Mouse (Mus musculus): ENCODE measurements around the gene Phyhd1. TPM values are rescaled to one million over a fixed set of nuclear protein-coding genes. Genes with fewer than 3 reads are reported as not detected.

Phyhd1 gene
- total RNA-seq, 1 experiment from 2014 or later: 1.2 TPM

- no peak for ATAC-seq (replicated peaks in 1 of 2; ENCODE audit: insufficient read depth in 1 of 2, low FRiP score in 2 of 2, low TSS enrichment in 1 of 2, low read depth in 1 of 2, poor library complexity in 2 of 2, severe bottlenecking in 2 of 2)
These were observed 1.5 kb downstream of the Phyhd1 start for GRCm38 (mm10) chr2:30267466-30267865.

DNA sequence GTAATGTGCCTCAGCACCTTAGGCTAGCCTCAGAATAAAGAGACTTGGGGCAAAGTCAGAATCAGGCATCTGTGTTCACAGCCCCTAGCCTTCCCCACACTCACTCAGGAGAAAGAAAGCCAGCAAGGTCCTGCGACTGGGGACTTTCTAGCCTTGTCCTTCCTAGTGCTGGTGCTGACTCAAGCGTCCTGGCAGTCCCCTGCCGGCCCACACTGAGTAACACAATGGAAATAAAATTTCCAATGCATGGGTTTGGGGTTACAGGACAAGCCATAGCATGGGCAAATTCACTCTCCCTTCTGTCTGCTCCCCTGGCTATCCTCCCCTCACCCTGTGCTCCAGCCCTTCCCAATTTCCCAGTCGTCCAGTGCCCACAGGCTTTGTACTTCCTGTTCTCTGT lies 2.4 kb downstream of the Phyhd1 start:
- ATAC-seq (replicated peaks in 1 of 2; ENCODE audit: insufficient read depth in 1 of 2, low FRiP score in 2 of 2, low TSS enrichment in 1 of 2, low read depth in 1 of 2, poor library complexity in 2 of 2, severe bottlenecking in 2 of 2): no peak

GRCm38 (mm10) chr2:30269241-30269990 lies 3.4 kb downstream of the Phyhd1 start:
- no peak for ATAC-seq (replicated peaks in 1 of 2; ENCODE audit: insufficient read depth in 1 of 2, low FRiP score in 2 of 2, low TSS enrichment in 1 of 2, low read depth in 1 of 2, poor library complexity in 2 of 2, severe bottlenecking in 2 of 2)

DNA sequence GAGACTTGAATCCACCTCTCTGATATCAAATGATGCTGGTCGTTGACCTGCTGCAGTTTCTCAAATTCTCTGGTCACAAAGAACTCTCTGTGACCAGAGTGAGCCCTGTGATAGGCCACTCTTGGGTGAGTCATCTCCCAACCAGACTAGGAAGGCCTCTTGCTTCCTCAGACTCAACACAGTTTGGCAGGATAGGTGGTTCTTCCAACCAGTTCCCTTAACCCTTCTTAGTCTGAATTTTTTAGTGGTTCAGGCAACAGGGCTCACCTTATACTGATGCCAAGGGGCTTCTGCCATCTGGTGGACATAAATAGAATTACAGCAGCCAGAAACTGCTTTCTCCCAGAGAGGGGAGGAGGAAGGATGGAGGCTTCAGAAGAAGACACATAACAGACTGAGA lies 4.1 kb downstream of the Phyhd1 start:
- peak; percentile 89 to 93 for ATAC-seq (replicated peaks in 1 of 2; ENCODE audit: insufficient read depth in 1 of 2, low FRiP score in 2 of 2, low TSS enrichment in 1 of 2, low read depth in 1 of 2, poor library complexity in 2 of 2, severe bottlenecking in 2 of 2)

DNA sequence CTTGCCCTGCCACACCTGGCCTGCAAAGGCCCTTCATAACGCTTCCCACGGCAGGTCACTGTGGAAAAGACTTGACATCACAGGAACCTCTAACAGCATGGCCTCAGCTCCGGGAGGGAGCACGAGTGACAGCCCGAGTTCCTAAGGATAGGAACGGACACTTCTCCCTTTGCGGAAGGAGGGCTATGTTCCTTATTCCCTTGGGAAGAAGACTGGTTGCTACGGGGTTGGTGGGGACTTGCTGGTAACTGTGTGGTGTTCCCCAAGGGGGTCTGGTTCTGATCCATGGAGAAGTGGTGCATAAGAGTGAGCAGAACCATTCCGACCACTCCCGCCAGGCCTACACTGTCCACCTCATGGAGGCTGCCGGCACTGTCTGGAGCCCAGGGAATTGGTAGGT lies 14.7 kb downstream of the Phyhd1 start, which contains the start of gene Gm28038:
Gm28038 (plus strand) TSS at position 301 of the 400 bp plus-strand sequence.
- no peak for ATAC-seq (replicated peaks in 1 of 2; ENCODE audit: insufficient read depth in 1 of 2, low FRiP score in 2 of 2, low TSS enrichment in 1 of 2, low read depth in 1 of 2, poor library complexity in 2 of 2, severe bottlenecking in 2 of 2)

GRCm38 (mm10) chr2:30281651-30282050 lies 15.6 kb downstream of the Phyhd1 start:
- no peak for ATAC-seq (replicated peaks in 1 of 2; ENCODE audit: insufficient read depth in 1 of 2, low FRiP score in 2 of 2, low TSS enrichment in 1 of 2, low read depth in 1 of 2, poor library complexity in 2 of 2, severe bottlenecking in 2 of 2)

DNA sequence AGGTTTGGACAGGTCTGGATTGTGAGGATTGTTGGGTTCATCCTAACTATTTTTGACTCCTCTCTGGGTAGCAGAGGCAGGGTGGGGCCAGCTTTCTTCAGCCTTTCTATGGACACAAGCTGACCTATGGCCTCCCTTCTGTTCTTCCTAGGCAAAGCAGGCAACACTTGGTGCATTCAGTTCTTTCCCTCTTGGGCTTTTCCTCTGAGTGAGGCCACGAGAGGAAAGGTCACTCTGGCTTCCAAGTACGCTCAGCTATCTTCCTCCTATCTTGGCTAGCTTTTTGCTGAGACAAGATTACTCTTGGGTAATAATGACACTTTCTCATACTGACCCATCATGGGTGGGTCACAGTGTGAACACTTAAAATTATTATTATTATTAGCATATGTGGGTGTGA lies 17.2 kb downstream of the Phyhd1 start:
- ATAC-seq (replicated peaks in 1 of 2; ENCODE audit: insufficient read depth in 1 of 2, low FRiP score in 2 of 2, low TSS enrichment in 1 of 2, low read depth in 1 of 2, poor library complexity in 2 of 2, severe bottlenecking in 2 of 2): no peak

- ATAC-seq (replicated peaks in 1 of 2; ENCODE audit: insufficient read depth in 1 of 2, low FRiP score in 2 of 2, low TSS enrichment in 1 of 2, low read depth in 1 of 2, poor library complexity in 2 of 2, severe bottlenecking in 2 of 2): no peak
These were observed 19.0 kb downstream of the Phyhd1 start for GRCm38 (mm10) chr2:30285004-30285403.

GRCm38 (mm10) chr2:30285416-30286181 lies 19.6 kb downstream of the Phyhd1 start:
- ATAC-seq (replicated peaks in 1 of 2; ENCODE audit: insufficient read depth in 1 of 2, low FRiP score in 2 of 2, low TSS enrichment in 1 of 2, low read depth in 1 of 2, poor library complexity in 2 of 2, severe bottlenecking in 2 of 2): peak; percentile 19 to 32; a peak in 2 of 4 replicates

GRCm38 (mm10) chr2:30286192-30287026 lies 20.4 kb downstream of the Phyhd1 start, which contains the start of the genes Dolk and Nup188:
TSS of gene Dolk (minus strand) at chr2:30286334.
TSS of gene Nup188 (plus strand) at chr2:30286397.
- ATAC-seq (replicated peaks in 1 of 2; ENCODE audit: insufficient read depth in 1 of 2, low FRiP score in 2 of 2, low TSS enrichment in 1 of 2, low read depth in 1 of 2, poor library complexity in 2 of 2, severe bottlenecking in 2 of 2): peak; percentile 90 to 91

GRCm38 (mm10) chr2:30287027-30287373 lies 21.0 kb downstream of the Phyhd1 start:
- no peak for ATAC-seq (replicated peaks in 1 of 2; ENCODE audit: insufficient read depth in 1 of 2, low FRiP score in 2 of 2, low TSS enrichment in 1 of 2, low read depth in 1 of 2, poor library complexity in 2 of 2, severe bottlenecking in 2 of 2)

DNA sequence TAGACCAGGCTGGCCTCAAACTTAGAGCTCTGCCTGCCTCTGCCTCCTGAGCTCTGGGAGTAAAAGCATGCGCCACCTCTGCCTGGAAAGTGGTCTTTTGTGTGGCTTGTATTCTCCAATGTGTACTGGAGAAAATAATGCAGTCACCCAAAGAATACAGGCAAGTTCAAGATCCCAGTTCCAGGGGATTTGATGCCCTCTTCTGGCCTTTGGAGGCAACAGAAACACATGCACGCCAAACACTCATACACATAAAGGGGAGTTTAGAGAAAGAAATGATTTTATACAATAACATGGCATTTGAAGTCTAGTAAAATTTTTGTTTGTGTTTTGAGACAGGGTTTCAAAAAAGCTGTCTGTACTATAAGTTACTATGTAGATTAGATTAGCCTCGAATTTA lies 33.5 kb downstream of the Phyhd1 start:
- ATAC-seq (replicated peaks in 1 of 2; ENCODE audit: insufficient read depth in 1 of 2, low FRiP score in 2 of 2, low TSS enrichment in 1 of 2, low read depth in 1 of 2, poor library complexity in 2 of 2, severe bottlenecking in 2 of 2): no peak

- ATAC-seq (replicated peaks in 1 of 2; ENCODE audit: insufficient read depth in 1 of 2, low FRiP score in 2 of 2, low TSS enrichment in 1 of 2, low read depth in 1 of 2, poor library complexity in 2 of 2, severe bottlenecking in 2 of 2): no peak
These were observed 34.0 kb downstream of the Phyhd1 start for GRCm38 (mm10) chr2:30299966-30300365.

DNA sequence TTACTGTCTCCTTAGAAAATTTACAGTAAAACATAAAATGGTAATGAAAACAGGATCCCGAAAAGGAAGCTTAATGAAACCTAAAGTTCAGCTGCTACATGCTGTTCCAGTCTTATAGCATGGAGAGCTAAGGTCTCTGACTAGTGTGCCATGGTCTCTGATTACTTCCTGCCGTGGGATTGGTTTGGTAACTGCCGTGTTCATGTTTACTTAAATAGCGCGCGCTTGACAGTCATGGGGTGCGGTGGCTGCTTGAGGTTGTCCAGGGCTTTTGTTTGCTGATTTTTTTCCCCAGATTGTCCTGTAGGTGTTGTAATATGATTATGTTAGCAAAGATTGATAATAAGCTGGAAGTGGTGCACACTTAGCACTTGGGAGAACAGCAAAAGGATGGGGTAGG lies 40.1 kb downstream of the Phyhd1 start:
- ATAC-seq (replicated peaks in 1 of 2; ENCODE audit: insufficient read depth in 1 of 2, low FRiP score in 2 of 2, low TSS enrichment in 1 of 2, low read depth in 1 of 2, poor library complexity in 2 of 2, severe bottlenecking in 2 of 2): no peak

DNA sequence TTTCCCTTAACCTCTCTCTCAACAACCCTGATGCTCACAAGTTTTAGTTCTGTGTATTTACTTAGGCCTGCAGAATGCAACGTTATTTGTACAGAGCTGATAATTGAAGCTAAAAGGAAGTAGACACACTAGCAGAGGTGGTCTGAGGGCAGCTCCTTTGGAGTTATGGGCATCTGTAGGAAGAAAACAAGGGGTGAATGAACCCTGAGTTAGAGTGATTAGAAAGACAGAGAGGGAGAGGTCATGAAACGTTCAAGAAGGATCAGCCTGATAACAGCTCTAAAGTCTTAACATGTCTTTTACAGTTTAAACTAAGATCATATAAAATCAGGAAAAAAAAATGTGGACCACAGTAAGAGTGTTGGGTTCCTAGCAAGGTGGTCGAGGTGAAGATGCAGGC lies 43.3 kb downstream of the Phyhd1 start:
- no peak for ATAC-seq (replicated peaks in 1 of 2; ENCODE audit: insufficient read depth in 1 of 2, low FRiP score in 2 of 2, low TSS enrichment in 1 of 2, low read depth in 1 of 2, poor library complexity in 2 of 2, severe bottlenecking in 2 of 2)

GRCm38 (mm10) chr2:30311481-30311880 lies 45.5 kb downstream of the Phyhd1 start:
- no peak for ATAC-seq (replicated peaks in 1 of 2; ENCODE audit: insufficient read depth in 1 of 2, low FRiP score in 2 of 2, low TSS enrichment in 1 of 2, low read depth in 1 of 2, poor library complexity in 2 of 2, severe bottlenecking in 2 of 2)

DNA sequence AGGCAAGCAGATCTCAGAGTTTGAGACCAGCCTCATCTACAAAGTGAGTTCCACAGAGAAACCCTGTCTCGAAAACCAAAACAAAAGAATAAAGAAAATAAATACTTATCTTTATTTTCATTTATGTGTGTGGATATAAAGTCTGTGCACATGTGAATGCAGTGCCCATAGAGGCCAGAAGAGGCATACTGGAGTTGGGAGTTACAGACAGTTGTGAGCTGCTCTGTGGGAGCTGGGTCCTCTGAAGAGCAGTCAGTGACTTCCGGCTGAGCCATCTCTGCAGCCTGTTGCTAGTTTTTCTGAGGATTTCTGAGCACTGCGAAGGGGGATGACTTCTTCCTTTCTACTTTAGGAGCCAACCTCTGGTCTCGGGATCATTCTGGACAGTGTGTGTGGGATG lies 50.1 kb downstream of the Phyhd1 start:
- ATAC-seq (replicated peaks in 1 of 2; ENCODE audit: insufficient read depth in 1 of 2, low FRiP score in 2 of 2, low TSS enrichment in 1 of 2, low read depth in 1 of 2, poor library complexity in 2 of 2, severe bottlenecking in 2 of 2): no peak

DNA sequence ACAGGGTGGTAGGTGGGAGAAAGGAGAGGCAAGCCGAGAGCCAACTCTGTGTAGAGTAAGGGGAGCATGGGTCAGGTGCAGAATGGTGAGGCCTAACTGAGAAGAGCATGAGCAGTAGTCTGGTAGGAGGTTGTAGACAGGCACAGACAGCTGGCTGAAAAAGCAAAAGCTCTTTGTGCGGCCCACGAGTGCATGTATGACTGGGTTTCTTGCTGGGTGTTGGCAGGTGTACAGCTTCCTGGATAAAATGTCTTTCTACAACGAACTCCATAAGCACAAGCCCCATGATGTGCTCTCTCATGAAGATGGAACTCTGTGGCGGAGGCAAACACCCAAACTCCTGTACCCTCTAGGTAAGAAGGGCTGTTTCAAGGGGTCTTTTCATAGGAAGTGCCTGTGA lies 51.0 kb downstream of the Phyhd1 start:
- no peak for ATAC-seq (replicated peaks in 1 of 2; ENCODE audit: insufficient read depth in 1 of 2, low FRiP score in 2 of 2, low TSS enrichment in 1 of 2, low read depth in 1 of 2, poor library complexity in 2 of 2, severe bottlenecking in 2 of 2)
